Mouse (Mus musculus) T-helper 2 cell (primary cell): ENCODE data around the gene Bmpr1b.

ENCODE experiments used
- in situ Hi-C: fragments of 300-600 bp; cut with MboI, MseI; formaldehyde crosslinking; loops from one replicate; pipeline ENCODE4 v1.15.1; 2025; ENCODE audit warnings: high pct_unique_total_duplicates

The Bmpr1b gene

GRCm38 (mm10) chr3:141819331-141819941 is 349.8 kb downstream of the Bmpr1b start:
- in situ Hi-C loops, result no loop called here

- in situ Hi-C loops, result no loop called here
These were observed 350.5 kb downstream of the Bmpr1b start for GRCm38 (mm10) chr3:141818615-141819312.

- in situ Hi-C loops, result no loop called here
These were observed 354.4 kb downstream of the Bmpr1b start for GRCm38 (mm10) chr3:141814776-141815175.

GRCm38 (mm10) chr3:141811348-141811747 is 357.9 kb downstream of the Bmpr1b start:
- in situ Hi-C loops, result no loop called here

- in situ Hi-C loops, result no loop called here
These were observed 358.3 kb downstream of the Bmpr1b start for GRCm38 (mm10) chr3:141810944-141811343.

- in situ Hi-C loops, result loop anchor here (5.0 kb wide), 1 partner anchor 582 kb away; no protein-coding TSS in a partner anchor
These were observed 359.6 kb downstream of the Bmpr1b start for GRCm38 (mm10) chr3:141809581-141809980.

GRCm38 (mm10) chr3:141804133-141804532 is 365.1 kb downstream of the Bmpr1b start:
- in situ Hi-C loops, result no loop called here

- in situ Hi-C loops, result no loop called here
These were observed 371.4 kb downstream of the Bmpr1b start for GRCm38 (mm10) chr3:141797789-141798188.

- in situ Hi-C loops, result no loop called here
These were observed 371.9 kb downstream of the Bmpr1b start for GRCm38 (mm10) chr3:141797372-141797771.

- in situ Hi-C loops, result no loop called here
These were observed 374.9 kb downstream of the Bmpr1b start for GRCm38 (mm10) chr3:141794371-141794770.

GRCm38 (mm10) chr3:141793755-141794154 is 375.5 kb downstream of the Bmpr1b start:
- in situ Hi-C loops, result no loop called here

GRCm38 (mm10) chr3:141792106-141792505 is 377.1 kb downstream of the Bmpr1b start:
- in situ Hi-C loops, result no loop called here

GRCm38 (mm10) chr3:141791026-141791780 is 378.0 kb downstream of the Bmpr1b start:
- in situ Hi-C loops, result no loop called here
